Mouse (Mus musculus) naive thymus-derived CD4-positive, alpha-beta T cell, adult 2 months (primary cell): ENCODE data around the gene Cs.
"Not testable (repeated sequence)": the region's sequence is repeated elsewhere in the genome, so short reads cannot be mapped to it uniquely, and the experiment has no call there.

ENCODE experiments used
- DNase-seq: peaks from one replicate; pipeline ENCODE4 v3.0.0-alpha.2; 2011; ENCODE audit warnings: low read depth

The Cs gene

GRCm38 (mm10) chr10:128337306-128338181, at the start of gene Cs:
Cs (plus strand) TSS chr10:128337734.
- DNase-seq = peak; percentile 97

GRCm38 (mm10) chr10:128290594-128290993, 46.9 kb upstream of the Cs start:
- not testable (repeated sequence) for DNase-seq

GRCm38 (mm10) chr10:128296370-128297090, 41.0 kb upstream of the Cs start:
- no peak for DNase-seq

GRCm38 (mm10) chr10:128297221-128297620, 40.3 kb upstream of the Cs start:
- no peak for DNase-seq

- no peak for DNase-seq
Observed at GRCm38 (mm10) chr10:128297622-128298021, 39.9 kb upstream of the Cs start.

GRCm38 (mm10) chr10:128298243-128298642, 39.3 kb upstream of the Cs start:
- DNase-seq = no peak

- no peak for DNase-seq
Observed at GRCm38 (mm10) chr10:128298702-128299171, 38.8 kb upstream of the Cs start, which contains the start of gene Il23a. Il23a (minus strand) TSS chr10:128298752.

GRCm38 (mm10) chr10:128302357-128302756, 35.2 kb upstream of the Cs start:
- DNase-seq = peak; percentile 27

GRCm38 (mm10) chr10:128302785-128303125, 34.8 kb upstream of the Cs start:
- DNase-seq = no peak

- DNase-seq = peak; percentile 100
Observed at GRCm38 (mm10) chr10:128303126-128304021, 34.2 kb upstream of the Cs start, which contains the start of gene Pan2. Pan2 (plus strand) TSS chr10:128303335.

GRCm38 (mm10) chr10:128309654-128310053, 27.9 kb upstream of the Cs start:
- no peak for DNase-seq

GRCm38 (mm10) chr10:128310177-128310576, 27.4 kb upstream of the Cs start:
- DNase-seq = no peak

- DNase-seq = no peak
Observed at GRCm38 (mm10) chr10:128310902-128311301, 26.6 kb upstream of the Cs start.

- DNase-seq = no peak
Observed at GRCm38 (mm10) chr10:128315578-128315977, 22.0 kb upstream of the Cs start.

- peak; percentile 19 for DNase-seq
Observed at GRCm38 (mm10) chr10:128321641-128322040, 15.9 kb upstream of the Cs start.

GRCm38 (mm10) chr10:128322141-128323108, 15.1 kb upstream of the Cs start, which contains the start of gene Cnpy2:
Cnpy2 (plus strand) TSS chr10:128322459.
- peak; percentile 84 for DNase-seq

- peak; percentile 61 for DNase-seq
Observed at GRCm38 (mm10) chr10:128323516-128323915, 14.0 kb upstream of the Cs start.

GRCm38 (mm10) chr10:128326825-128327224, 10.7 kb upstream of the Cs start:
- DNase-seq = no peak

- peak; percentile 35 for DNase-seq
Observed at GRCm38 (mm10) chr10:128327610-128328009, 9.9 kb upstream of the Cs start.
